Mouse (Mus musculus) activated CD4-positive, CD25-positive, alpha-beta regulatory T cell (primary cell): Measurements from ENCODE around the gene Nat8l. TPM values are rescaled to one million over a fixed set of nuclear protein-coding genes. Genes with fewer than 3 reads are reported as not detected.

Experiments used
- polyA plus RNA-seq, 2 experiments: library from polyadenylated mRNA; unstranded; fragments of 100-300 nt; shearing (Covaris generic); gene quantifications; one replicate each; pipeline ENCODE4 v1.2.1; 2017

Nat8l gene
- not detected for polyA plus RNA-seq

DNA sequence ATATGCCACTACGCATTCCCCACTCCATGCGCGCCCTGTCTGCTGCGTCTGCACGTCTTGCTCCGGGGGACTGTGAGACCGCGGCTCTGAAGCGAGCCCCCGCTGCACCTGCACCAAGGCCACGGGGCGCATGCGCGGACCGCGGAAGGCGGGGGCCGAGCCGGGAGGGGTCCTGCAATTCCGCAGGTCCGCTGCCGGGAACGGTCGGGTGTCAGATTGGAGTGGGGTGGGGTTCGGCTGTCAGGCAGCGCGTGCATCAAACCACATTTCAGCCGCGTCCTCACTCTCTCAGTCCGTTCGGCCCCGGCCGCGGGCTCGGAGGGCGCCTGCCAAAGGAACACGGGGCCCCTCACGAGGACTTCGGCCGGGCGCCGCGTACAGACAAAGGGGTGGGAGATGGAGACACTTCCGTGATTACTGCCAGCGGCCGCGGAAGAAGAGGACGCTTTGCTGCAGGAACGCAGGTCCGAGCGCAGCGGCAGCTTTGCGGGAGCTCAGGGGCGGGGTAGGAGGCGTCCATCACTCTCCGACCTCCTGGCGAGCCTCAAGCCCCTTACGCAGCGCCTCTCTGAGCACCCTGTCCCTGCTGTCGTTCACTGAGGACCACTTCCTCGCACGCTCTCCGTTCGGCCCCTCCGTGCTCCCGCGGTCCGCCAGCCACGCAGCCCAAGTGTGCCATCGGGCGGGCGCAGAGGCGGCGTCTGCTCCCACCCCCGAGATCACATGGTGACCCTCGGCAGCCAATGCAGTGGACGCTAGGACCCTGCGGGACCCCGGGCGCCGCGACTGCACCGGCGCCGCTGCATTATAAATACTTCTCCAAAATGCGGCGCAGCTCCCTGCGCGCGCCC is at the start of gene Nat8l:
Gene Nat8l, plus strand, starts transcription at position 142 of the 851 bp plus-strand sequence.

DNA sequence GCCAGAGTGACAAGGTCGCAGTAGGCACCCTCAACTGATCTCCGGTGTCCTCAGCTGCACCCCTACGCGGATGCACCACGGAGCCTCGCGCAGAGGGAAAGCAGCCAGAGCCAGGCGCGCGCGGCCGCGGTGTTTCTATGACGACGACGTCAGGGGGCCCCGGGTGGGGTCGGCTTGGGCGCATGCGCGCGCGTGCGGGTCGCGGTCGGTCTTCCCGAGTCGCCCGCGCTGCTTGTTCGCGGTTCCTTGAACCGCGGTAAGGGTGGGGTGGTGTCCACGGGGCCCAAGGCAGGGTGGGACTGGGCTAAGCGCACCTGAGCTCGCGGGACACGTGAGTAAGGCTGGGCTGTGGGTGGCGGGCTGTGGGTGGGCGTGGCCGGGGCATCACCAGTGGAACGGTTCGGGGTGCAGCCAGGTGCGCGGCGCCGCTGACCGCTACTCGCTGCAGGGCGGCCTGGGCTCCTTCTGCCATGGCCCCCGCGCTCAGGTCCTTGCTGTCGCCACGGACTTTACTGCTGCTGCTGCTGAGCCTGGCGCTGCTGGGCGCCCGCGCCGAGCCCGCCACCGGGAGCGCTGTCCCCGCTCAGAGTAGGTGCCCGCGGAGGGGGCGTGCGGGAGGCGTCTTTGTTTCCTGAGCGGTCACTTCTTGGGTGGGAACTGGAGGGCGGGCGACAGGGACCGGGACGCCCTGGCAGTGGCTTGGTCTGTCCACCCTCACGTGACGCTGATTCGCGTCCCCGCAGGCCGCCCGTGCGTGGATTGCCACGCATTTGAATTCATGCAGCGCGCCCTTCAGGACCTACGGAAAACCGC is 12.3 kb upstream of the Nat8l start, which contains the start of gene Gm1673:
Gene Gm1673, plus strand, starts transcription at position 125 of the 813 bp plus-strand sequence.

Other genes with a start within 250 kb of the Nat8l start
- 100 to 1,000 TPM in 1 of 2 experiments, 10 to 100 TPM in 1; 90.6 to 116 TPM for gene Letm1, start 213.2 kb upstream of the Nat8l start, polyA plus RNA-seq
- 10 to 100 TPM; 25.6 to 46.5 TPM for gene Nsd2, start 175.3 kb upstream of the Nat8l start, polyA plus RNA-seq
- 10 to 100 TPM; 34.7 to 46.6 TPM for gene Nelfa, start 59.6 kb upstream of the Nat8l start, polyA plus RNA-seq
- gene Gm1673, start 12.6 kb upstream of the Nat8l start, polyA plus RNA-seq = under 1 TPM in 1 of 2 experiments, not detected in 1; 0.43 TPM
- gene Poln, start 173.5 kb downstream of the Nat8l start, polyA plus RNA-seq = 1 to 10 TPM in 1 of 2 experiments, under 1 TPM in 1; 0.66 to 2.3 TPM
- gene Haus3, start 173.5 kb downstream of the Nat8l start, polyA plus RNA-seq = 10 to 100 TPM; 46.1 to 62.1 TPM
- 10 to 100 TPM; 73.7 to 94.9 TPM for gene Mxd4, start 191.7 kb downstream of the Nat8l start, polyA plus RNA-seq